13 mouse cellular contexts compared by ENCODE assay signal in the genomic region with DNA sequence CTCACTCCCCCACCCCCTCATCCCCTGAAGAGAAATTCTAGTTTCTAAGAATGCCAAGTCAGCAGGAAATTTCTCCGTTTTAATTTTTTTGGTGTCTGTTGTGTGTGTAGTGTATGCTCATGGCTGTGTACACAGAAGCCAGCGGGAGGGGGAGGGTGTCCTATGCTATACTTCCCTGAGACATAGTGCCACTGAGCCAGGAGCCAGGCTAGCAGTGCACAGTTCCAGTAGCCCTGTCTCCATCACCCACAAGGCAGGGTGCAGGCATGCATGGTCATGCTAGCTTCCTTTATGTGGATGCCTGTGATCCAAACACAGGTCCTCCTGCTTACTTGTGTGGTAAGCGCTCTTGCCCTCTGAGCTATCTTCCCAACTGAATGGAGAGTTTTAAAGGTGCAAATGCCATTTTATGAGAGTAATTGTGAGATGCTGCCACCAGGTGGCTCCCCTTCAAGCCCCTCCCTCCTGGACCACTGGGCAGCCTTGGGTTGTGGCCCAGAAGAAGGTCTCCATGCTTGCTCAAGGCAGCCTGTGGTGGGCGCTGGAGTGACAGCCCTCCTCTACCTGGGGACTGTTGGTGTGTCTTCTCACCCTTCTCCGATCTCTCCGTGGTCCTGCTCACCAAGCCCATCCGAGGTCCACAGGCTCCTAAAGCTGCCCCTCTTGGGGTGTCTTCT.
DNase-seq lines count a peak whose midpoint lies in the region; ATAC-seq and TF ChIP-seq lines count a peak whose summit lies in the region.
"Had no signal": no experiment of that assay in that cellular context is flagged by ENCODE, and none has a peak within 500 bp of the region (broad histone marks: within the 10 kb centered on the region; RNA-seq: fewer than 3 reads in every experiment).

No protein-coding gene starts in this region.

- intact Hi-C loops in left cerebral cortex, adult 2 months (cut with DNase I) = loop anchor here (5.0 kb wide), 1 partner anchor 88 kb away; no protein-coding TSS in a partner anchor

- DNase-seq in forebrain, embryonic 11.5 days (ENCODE audit: low spot score) = no peak
- DNase-seq in left cerebral cortex, adult 2 months (ENCODE audit: extremely low spot score in 1 of 2, low spot score in 2 of 2) = no peak
- DNase-seq in left cerebral cortex, adult 18-20 months (ENCODE audit: low spot score in 2 of 2) = no peak
- DNase-seq in 416B (ENCODE audit: low read depth) = peak; percentile 2
- peak; percentile 25 for DNase-seq in embryo, embryonic 11 days
- no peak for DNase-seq in right cerebral cortex, postnatal 25 days
- DNase-seq: gastrocnemius, postnatal 25 days; lung, postnatal 36 days; thymus, postnatal 25 days had no signal

- H3K27me3 ChIP-seq in forebrain, embryonic 11.5 days (ENCODE audit: control insufficient read depth, insufficient read depth, low read length) = no peaks in the 10 kb centered on the region; the same call in 1 of the 2 replicates
- peaks cover 18% of the 10 kb centered on the region for H3K27me3 ChIP-seq in forebrain, embryonic 12.5 days

- H3K4me3 ChIP-seq in forebrain, embryonic 11.5 days (ENCODE audit: low read depth, low read length) = no peak overlapping the region
- H3K4me3 ChIP-seq in forebrain, embryonic 12.5 days (replicated peaks) = no peak overlapping the region
- H3K4me3 ChIP-seq in left cerebral cortex, adult 2 months = no peak overlapping the region
- H3K4me3 ChIP-seq: limb, embryonic 13.5 days had no signal

- WGBS in forebrain, embryonic 11.5 days = 59% methylated on average over 7 of the region's 7 CpGs
- 59% methylated on average over 7 of the region's 7 CpGs for WGBS in forebrain, embryonic 12.5 days

- no peaks in the 10 kb centered on the region for H3K36me3 ChIP-seq in forebrain, embryonic 11.5 days (ENCODE audit: control insufficient read depth, insufficient read depth, low read length)
- no peaks in the 10 kb centered on the region for H3K36me3 ChIP-seq in forebrain, embryonic 12.5 days (replicated peaks)
- H3K36me3 ChIP-seq: limb, embryonic 13.5 days had no signal

- peak; percentile 44; the same call in 1 of the 2 replicates for ATAC-seq in forebrain, embryonic 11.5 days (replicated peaks; ENCODE audit: low FRiP score)
- ATAC-seq in forebrain, embryonic 12.5 days (ENCODE audit: low FRiP score) = no peak
- no peak for ATAC-seq in CD4-positive, CD25-positive, alpha-beta regulatory T cell, adult 4 months
- ATAC-seq: inflammation-experienced regulatory T-cells, adult 6 months had no signal

- TF ChIP-seq CTCF in left cerebral cortex, adult 2 months (IDR thresholded peaks at IDR 0.05) = peak; percentile 26

- H3K4me1 ChIP-seq in forebrain, embryonic 11.5 days (replicated peaks; ENCODE audit: control insufficient read depth, insufficient read depth, low read length) = 0 out of 2 replicates have a peak, but pooled peaks cover 5% of the 10 kb centered on the region
- peaks cover 9% of the 10 kb centered on the region for H3K4me1 ChIP-seq in forebrain, embryonic 12.5 days

- H3K9ac ChIP-seq in forebrain, embryonic 11.5 days (ENCODE audit: low read length) = no peak overlapping the region
- H3K9ac ChIP-seq in forebrain, embryonic 12.5 days = no peak overlapping the region
- H3K9ac ChIP-seq: limb, embryonic 13.5 days had no signal

- H3K27ac ChIP-seq in forebrain, embryonic 11.5 days (ENCODE audit: low read depth, low read length) = no peak overlapping the region
- H3K27ac ChIP-seq in forebrain, embryonic 12.5 days = no peak overlapping the region
- H3K27ac ChIP-seq in left cerebral cortex, adult 2 months = no peak overlapping the region
- H3K27ac ChIP-seq: limb, embryonic 13.5 days had no signal

- H3K4me2 ChIP-seq in forebrain, embryonic 11.5 days (ENCODE audit: low read depth, low read length, severe bottlenecking) = no peak overlapping the region
- H3K4me2 ChIP-seq in forebrain, embryonic 12.5 days = no peak overlapping the region
- H3K4me2 ChIP-seq: limb, embryonic 13.5 days had no signal

- no peaks in the 10 kb centered on the region for H3K9me3 ChIP-seq in forebrain, embryonic 11.5 days (ENCODE audit: control insufficient read depth, low read length)
- H3K9me3 ChIP-seq in forebrain, embryonic 12.5 days = no peaks in the 10 kb centered on the region
- H3K9me3 ChIP-seq: limb, embryonic 13.5 days had no signal

Comparison
In these comparisons a context has a peak if more than half of its experiments do, and no peak if none do; other contexts are left out.
1. DNase-seq: peak in 416B (single experiment) and embryo, embryonic 11 days (single experiment); none in forebrain, embryonic 11.5 days (single experiment), left cerebral cortex, adult 2 months (0 of 2), left cerebral cortex, adult 18-20 months (0 of 2) and right cerebral cortex, postnatal 25 days (single experiment).